Mouse (Mus musculus): Measurements from ENCODE around the gene Prkca.

The Prkca gene

GRCm38 (mm10) chr11:107989241-107989640 lies 354.5 kb downstream of the Prkca start:
- DNase-seq, result no peak

- DNase-seq, result no peak
Measured at GRCm38 (mm10) chr11:107985941-107986340, 357.8 kb downstream of the Prkca start.

- no peak for DNase-seq
Measured at GRCm38 (mm10) chr11:107983883-107984282, 359.8 kb downstream of the Prkca start.

GRCm38 (mm10) chr11:107983224-107983623 lies 360.5 kb downstream of the Prkca start:
- no peak for DNase-seq

- no peak for DNase-seq
Measured at GRCm38 (mm10) chr11:107982225-107982896, 361.4 kb downstream of the Prkca start.

- no peak for DNase-seq
Measured at GRCm38 (mm10) chr11:107979497-107980174, 364.1 kb downstream of the Prkca start.

- no peak for DNase-seq
Measured at GRCm38 (mm10) chr11:107969943-107970342, 373.8 kb downstream of the Prkca start.

GRCm38 (mm10) chr11:107968147-107968546 lies 375.6 kb downstream of the Prkca start:
- no peak for DNase-seq

- no peak for DNase-seq
Measured at GRCm38 (mm10) chr11:107966229-107966628, 377.5 kb downstream of the Prkca start.

- no peak for DNase-seq
Measured at GRCm38 (mm10) chr11:107965449-107965848, 378.3 kb downstream of the Prkca start.

- no peak for DNase-seq
Measured at GRCm38 (mm10) chr11:107957566-107958350, 386.0 kb downstream of the Prkca start.

GRCm38 (mm10) chr11:107955191-107956062 lies 388.3 kb downstream of the Prkca start:
- DNase-seq, result no peak

GRCm38 (mm10) chr11:107951431-107951830 lies 392.3 kb downstream of the Prkca start:
- no peak for DNase-seq

GRCm38 (mm10) chr11:107950658-107951057 lies 393.1 kb downstream of the Prkca start:
- no peak for DNase-seq

GRCm38 (mm10) chr11:107950211-107950610 lies 393.5 kb downstream of the Prkca start:
- peak; percentile 24 for DNase-seq

GRCm38 (mm10) chr11:107947951-107948350 lies 395.8 kb downstream of the Prkca start:
- no peak for DNase-seq

GRCm38 (mm10) chr11:107946823-107947222 lies 396.9 kb downstream of the Prkca start:
- DNase-seq, result no peak

GRCm38 (mm10) chr11:107936929-107937328 lies 406.8 kb downstream of the Prkca start:
- no peak for DNase-seq

- DNase-seq, result no peak
Measured at GRCm38 (mm10) chr11:107931721-107932120, 412.0 kb downstream of the Prkca start.

GRCm38 (mm10) chr11:107931288-107931687 lies 412.4 kb downstream of the Prkca start:
- no peak for DNase-seq

GRCm38 (mm10) chr11:107929712-107930111 lies 414.0 kb downstream of the Prkca start:
- no peak for DNase-seq

GRCm38 (mm10) chr11:107919852-107920508 lies 423.7 kb downstream of the Prkca start:
- no peak for DNase-seq
